Mouse (Mus musculus) kidney, postnatal 36 days (tissue): ENCODE results near the gene Gm16223.

Experiments used
- DNase-seq, 2 experiments: peaks; one replicate each; pipeline ENCODE4 v3.0.0; 2021 to 2022; ENCODE audit warnings: mixed read lengths in 2 of 2

Gene Gm16223

DNA sequence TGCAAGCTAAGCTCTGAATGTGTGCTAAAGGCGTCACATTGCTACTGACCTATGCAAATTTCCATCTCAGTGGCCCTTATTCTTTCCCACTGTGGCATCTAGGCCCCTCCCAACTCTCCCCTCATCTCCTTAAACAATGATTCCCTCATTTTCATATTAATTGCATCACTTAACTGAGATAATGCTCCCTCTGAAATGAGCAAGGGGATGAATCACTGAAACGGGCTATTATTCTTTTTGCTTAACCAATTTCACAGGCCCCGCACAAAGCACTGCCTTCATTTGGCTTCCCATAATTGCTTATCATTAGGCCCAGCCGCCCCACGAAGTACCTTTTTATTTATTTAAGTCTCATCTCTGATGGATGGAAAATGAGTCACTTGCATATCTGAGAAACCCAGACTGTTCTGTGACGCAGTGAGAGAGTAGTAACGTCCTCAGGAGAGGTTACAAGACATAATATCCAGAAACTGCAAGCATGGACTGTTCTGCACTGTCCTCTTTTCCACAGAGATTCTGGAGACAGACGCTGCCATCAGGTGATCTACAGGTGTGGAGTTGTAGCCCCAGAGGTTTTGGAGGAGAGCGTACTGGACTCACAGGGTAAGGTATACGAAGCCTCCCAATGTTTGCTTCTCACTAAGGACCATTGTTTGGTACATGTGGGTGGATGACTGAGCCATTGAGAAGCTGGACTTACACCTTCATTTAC lies at the start of gene Gm16223:
Gene Gm16223, plus strand, starts transcription at position 485 of the 712 bp plus-strand sequence.
- no peak for DNase-seq

DNA sequence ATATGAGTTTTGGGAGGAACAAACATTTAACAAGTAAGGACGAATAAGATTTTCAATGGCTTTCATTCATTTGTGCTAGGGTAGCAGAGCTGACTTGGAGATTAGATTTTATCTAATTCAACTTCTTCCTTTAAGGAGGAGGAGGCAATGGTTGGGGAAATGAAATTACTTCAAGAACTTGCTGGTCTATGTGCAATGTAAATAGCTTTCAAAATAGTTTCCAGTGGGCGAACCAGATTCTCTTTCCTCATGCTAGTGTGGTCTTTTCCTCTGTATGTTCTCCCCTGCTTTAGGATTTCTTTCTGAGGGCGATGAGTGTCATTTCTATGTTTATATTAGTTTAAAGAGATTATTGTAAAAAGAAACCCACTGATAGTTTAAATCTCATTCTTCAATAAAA lies 45.7 kb upstream of the Gm16223 start:
- no peak for DNase-seq

DNA sequence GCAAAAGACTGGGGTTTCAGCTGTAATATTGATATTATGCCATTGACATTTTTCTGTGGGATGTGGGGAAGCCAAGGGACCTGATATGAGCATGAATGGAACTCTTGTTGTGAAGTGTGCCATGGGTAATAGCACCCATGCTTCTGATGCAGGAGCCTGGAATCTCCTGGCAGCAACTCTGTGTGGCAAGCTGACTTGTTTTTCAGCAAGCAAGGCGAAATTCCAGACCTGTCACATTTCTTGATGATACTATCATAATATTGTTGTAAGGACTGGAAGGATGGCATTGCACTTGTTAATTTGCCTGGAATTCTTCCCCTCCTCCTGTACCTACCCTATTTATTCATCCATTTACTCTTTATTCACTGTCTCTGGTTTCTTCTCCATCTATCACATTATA lies 44.2 kb upstream of the Gm16223 start:
- DNase-seq: no peak

DNA sequence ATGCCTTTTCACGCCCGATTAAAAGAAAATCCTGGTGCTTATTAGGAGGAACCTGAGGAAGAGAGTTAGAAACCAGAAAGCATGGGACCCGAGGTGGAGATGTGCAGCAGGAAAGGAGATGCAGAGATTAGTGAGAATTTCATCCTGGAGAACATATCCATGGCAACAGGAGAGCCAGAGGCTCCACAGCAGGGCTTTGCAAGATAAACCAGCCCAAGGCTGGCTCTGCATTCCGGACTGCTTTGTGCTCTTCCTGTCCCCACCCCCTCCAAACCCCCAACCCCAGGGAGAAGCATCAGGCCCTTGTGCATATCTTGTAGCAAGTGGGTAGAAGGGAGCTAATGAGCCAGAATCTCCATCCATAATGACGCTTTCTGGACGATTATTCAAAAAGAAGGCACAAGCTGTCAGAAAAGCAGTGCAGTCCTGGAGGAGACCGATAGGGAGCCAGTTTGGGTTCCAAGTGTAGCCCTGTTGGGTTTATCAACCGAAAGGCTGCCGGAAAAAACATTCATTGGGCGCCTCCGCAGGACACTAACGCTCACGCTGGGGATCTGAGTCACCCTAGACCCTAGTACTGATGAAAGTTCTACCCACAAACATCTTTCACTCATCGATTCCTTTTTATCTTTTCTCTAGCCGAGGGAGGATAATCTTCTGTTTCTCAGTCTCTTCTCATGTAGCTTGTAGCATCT lies 31.2 kb upstream of the Gm16223 start:
- peak in 1 of 2 experiments; percentile 1 for DNase-seq

DNA sequence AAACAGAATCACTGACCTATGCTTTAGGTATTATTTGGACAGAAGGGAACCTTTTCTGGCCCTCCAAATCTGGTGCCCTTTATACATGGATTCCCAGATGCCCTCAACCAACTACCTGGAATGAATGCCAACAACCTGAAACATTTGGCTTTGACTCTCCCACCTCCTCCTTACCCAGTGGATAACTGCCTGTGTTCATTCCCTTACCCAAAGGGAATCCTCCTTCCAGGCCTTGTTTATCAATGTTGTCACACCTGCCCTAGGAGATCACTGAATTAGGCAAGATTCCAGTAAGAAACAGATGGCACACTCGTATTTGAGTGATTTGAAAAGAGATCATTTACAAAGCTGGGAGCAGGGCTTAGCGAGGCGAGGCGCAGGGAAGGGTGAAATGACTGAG lies 13.1 kb upstream of the Gm16223 start:
- no peak for DNase-seq

DNA sequence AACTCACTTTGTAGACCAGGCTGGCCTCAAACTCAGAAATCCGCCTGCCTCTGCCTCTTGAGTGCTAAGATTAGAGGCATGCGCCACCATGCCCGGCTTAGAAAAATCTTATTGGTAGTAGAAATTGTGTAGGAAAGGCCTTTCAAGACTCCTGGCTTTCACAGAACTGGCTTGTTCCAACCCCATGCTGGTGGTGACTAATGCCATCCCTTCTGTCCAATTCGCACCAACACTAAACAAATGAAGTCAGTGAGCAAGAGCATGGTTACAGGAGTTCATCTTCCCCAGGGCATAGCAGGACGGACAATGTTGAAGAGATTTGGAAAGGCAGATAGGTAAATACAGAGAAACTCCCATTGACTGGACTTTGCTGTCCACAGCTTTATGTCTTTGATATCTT lies 12.6 kb upstream of the Gm16223 start:
- no peak for DNase-seq

DNA sequence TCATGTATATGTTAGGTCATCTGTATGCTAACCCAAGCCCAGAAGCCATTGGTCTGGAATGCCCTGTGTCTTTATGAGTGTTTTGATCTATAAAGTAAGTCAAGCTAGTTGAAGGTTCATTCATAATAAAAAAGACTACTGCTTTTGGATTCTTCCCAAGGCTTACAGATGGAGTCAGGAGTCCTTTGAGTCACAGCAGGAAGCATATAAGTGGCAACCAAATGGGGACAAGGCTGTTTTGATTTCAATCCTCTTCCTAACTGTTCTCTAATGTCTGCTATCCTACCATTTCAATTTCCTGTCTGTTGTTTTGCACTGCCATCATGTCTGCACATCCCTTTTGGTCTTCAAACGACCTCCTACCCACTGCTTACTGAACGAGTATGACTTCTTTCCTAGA lies 2.7 kb upstream of the Gm16223 start:
- DNase-seq: no peak

DNA sequence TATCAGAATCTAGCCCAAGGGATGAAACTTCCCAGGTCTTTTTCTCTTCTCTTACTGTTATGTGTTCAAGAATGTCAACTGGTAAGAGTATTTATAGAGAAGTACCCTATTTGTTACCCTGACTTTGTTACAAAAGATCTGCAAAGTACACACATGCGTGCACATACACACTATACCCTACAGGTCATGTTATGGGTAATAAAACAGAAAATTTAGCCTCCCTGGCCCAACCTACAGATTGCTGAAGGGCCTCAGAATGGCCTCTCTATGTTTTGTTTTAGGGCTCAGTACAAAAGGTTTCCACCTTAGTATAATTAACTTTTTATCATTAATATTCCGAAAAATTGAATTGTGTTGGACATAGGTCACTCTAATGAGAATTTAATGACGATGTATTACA lies 685 bp upstream of the Gm16223 start:
- DNase-seq: no peak

DNA sequence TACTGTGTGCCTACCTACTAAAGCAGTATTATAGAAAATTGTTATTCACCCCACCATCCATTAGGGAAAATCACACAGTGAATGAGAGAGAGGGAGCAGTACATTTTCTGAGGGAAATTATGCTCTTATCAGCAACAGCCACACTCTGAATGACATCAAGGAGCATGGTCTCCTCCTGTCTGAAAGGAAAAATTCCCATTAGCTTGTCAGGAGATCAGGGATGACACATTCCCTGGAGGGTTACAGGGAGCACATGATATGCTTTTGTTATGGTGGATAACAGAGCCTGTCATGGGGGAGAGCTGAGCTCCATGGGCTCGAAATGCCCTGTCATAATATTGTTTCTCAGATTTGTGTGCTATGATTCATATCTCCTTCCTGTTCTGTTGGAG lies 424 bp downstream of the Gm16223 start:
- no peak for DNase-seq

DNA sequence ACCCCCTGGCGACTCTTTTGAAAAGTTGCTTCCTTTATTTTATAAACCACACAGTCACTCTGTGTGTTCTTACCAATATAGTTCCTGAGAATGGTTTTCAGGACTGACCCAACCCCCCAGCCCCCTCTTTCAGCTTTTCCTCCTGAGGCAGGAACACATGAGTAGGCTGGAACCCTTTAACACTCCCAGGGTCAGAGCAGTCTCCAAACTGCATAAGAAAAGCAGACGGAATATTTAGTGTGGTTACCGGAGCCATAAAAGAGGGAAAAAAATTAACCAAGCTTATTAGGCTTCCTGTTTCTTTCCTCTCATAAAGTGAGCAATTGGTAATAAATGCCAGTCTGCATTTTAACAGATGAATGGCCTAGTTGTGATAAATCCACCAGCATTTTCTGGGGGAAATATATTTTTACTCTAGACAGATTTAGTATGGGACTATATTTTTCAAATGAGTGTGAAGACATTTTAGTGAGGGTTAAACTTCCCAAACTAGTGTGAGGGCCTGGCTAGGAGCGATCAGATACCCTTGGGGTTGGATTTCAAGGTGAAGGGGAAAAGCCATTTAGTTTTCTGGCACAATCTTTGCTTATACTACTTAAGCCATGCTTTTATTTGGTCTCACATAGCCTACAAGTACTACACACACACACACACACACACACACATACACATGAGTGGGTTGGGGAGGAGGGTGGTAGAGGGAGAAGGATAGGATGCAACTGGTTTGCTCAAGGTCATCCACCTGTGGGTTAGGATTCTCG lies 49.0 kb downstream of the Gm16223 start:
- DNase-seq: peak; percentile 51 to 58

DNA sequence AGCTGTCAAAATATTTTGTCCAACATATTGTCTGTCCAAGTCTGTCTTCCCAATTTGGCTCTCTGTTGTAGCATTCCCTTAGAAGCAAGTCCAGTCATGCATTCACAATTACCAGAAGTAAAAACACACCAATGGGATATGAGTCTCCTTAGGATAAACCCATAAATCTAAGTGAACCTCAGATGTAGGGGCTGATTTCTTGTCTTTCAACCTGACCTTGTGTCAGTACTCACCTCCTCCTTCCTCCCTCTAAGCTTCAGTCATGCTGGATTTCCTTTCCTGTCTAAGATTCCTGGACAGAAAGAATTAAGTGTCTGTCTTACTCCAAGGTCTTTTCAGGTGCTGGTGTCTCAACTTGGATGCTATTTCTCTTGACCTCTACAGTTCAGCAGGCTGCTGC lies 57.8 kb downstream of the Gm16223 start:
- no peak for DNase-seq

DNA sequence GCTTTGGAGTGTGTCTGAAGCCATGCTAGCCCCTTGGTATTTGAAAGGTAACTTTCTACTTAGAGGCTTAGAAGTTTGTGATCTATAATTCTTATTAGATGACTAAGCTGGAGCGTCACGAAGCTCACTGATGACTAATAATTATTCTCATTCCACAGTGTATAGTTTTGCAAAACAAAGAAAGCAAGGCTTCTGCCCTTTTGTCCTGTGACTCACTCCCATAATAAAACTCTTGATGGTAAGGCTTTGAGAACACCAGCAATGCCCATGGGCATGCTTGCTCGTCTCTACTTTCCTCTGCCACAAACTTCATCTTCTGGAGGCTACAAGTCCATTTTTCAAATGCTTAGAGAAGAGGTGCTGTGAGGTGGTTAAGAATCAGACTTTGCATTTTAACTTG lies 87.9 kb downstream of the Gm16223 start:
- no peak for DNase-seq

DNA sequence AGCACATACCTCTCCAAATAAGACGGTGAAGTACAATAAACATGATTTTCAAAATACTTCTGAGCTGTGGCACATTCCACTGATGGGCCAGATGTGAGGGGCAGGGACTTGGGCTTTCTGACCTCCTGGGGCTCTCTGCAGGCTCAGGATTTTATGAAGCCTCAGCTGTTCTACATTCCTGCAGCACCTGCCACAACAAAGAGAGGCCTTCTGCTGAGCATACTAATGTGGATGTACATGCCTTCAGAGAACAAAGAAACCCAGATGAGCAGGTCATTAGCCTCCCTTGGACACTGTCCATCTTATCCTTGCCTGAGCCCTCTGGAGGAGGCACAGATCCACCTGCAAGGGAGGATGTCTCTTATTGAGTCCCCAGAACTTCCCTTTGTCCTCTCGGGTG lies 97.0 kb downstream of the Gm16223 start:
- DNase-seq: no peak

DNA sequence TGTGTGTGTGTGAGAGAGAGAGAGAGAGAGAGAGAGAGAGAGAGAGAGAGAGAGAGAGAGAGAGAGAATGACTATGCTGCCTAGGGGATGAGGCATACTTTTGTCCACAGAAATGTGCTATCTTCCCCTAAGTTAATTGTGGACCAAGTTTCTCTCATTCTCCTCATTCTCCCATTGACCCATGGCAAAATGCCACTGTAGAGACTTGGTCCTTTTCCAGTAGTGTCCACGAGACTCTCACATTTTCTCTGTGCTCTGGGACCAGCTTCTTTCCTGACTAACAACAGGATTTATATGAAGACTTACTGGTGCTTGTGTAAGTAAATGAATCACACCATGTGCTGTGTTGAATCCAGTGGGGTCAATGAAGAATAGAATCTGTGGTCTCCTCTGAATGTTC lies 98.6 kb downstream of the Gm16223 start:
- no peak for DNase-seq

DNA sequence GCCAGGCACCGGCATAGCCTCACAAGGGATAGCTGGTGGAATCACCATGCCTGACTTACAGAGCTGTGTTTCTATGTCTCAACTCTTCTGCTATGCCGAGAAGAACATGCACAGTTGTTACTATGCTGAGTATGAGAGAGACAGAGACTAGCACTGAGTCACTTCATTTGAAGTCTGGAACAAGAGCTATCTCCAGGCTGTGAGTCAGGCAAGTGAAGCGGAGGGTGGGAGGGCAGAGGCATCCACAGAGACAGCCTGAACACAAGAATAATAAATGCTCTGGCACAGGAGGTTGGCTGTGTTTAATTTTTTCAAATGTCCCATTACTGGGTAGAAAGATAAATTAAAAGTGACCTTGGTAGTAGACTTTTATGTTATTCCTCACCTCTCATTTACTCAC lies 100.3 kb downstream of the Gm16223 start:
- DNase-seq: no peak

DNA sequence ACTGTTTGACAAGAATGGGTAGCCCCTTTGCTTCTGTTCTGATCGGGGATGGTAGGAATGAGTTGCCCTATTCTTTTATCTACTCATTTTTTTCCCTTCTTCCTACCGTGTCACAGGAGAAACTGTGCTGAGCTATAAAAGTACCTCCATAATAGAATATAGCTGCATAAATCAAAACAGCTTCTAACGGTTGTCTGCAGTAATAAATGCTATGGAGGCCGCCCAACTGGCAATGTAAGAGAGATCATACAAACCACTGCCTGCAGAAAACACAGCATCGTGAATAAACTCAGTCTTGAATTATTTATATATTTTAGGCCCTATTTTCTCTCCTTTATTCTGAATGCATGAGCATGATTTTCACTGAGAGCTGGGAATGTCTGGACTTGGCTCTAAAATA lies 101.0 kb downstream of the Gm16223 start:
- DNase-seq: no peak

DNA sequence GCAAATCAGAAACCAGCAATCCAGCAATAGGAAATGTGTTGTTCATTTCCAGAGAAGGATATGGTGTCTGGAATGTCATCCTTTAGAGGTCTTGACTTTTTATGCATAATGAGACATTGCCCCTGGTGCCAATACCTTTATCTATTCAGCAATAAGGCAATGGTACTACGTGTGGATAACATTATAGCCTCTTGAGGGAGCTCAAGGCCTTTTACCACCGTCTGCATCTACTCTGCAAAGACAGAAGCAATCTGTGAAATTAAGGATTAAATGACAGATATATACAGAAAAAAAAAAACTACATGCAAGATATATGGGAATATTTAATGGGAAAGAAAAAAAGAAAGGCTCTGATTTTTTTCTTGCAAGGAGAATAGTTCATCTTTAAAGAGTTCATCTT lies 106.3 kb downstream of the Gm16223 start:
- DNase-seq: no peak

DNA sequence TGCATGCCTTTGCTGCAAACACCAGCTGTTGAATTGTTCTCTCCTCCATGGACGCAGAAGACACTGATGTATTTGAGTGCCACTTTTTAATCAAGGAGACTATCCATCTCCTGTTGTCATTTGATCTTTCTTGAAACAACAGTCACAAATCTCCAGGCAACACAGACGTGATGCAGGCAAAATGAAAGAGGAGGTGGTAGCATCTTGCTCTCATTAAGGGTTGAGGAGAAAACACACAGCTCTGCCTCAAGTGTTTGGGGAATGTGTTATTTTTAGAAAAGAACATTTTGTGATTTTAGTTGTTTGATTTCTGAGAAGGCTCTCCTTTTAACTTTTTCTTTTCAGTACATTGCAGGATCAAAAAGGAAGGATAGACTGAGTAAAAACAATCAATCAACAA lies 107.7 kb downstream of the Gm16223 start:
- no peak for DNase-seq

DNA sequence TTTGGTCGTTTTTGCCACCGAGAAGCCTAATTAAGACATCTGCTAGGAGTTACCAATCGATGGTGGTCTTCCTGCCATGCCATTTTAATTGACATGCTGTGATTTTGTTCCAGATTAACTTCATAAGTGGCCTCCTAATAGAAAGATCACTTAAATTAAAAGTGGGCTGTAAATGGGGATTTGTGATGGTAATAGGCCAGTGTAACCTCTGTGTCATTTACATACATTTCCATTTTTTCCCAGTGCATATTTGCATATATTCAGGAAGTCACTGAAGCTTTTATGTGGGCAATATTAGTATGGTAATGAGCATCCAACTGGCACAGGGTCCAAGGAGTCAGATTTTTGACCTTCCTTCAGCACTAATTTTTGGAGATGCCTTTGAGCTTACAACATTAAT lies 130.7 kb downstream of the Gm16223 start:
- no peak for DNase-seq

DNA sequence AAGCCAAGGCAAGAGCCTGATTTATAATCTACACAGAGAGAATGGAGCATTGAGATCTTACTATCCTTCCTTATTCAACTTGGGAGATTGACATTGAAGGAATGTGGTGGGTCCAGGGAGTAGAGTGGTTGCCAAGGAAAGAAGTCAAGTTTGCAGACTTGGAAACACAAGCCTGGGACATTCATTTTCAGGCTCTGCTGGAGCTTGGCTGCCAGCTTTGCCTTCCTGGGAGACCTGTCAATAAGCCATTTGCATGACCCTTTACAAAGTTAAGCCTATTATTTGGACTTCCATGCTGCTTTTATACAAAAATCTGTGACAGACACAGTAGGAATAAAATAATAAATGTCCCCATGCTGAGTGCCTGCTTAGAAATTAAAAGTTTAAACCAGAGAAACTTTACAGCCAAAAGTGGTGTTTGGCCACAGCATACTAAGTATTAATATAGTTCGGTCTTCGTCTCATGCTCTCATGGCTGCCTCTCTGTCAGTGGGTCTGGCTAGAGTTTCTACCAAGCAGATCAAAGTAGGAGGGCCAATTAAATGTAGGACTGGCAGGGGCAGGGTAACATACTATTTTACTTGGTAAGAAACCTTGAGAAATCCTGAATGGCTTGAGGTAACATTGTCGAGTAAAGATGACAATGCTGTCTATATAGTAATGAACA lies 139.8 kb downstream of the Gm16223 start:
- DNase-seq: no peak

DNA sequence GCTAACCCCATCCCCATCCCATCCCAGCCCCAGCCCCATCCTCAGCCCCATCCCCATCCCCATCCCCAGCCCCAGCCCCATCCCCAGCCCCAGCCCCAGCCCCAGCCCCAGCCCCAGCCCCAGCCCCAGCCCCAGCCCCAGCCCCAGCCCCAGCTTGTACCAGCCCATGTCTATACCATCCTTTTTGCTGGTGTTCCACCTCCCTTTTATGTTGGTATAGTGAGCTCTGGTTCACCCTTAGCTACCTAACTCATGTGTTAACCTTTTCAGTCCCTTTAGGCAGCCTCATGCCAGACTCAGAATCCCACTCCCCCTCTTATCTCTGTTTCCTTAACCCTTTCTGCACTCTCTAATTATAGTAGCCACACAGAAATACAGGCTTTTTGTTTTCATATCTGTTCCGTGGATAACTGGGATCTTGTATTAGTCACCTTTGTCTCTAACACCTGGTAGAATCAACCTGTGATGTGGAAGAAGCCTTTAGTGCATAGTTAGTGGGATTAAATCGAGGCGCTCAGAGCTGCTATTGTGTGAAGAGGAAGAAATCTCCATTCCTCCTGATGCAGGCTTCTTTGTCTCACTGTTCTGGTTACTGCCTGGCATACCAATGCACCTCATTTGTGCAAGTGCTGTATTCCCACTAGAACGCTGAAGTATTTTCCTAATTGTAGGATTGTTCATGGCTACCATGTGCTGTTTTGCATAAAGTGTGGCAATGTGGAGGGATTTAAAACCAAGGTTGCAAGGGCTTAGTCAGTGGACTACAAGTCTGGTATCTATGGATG lies 144.0 kb downstream of the Gm16223 start:
- DNase-seq: no peak

DNA sequence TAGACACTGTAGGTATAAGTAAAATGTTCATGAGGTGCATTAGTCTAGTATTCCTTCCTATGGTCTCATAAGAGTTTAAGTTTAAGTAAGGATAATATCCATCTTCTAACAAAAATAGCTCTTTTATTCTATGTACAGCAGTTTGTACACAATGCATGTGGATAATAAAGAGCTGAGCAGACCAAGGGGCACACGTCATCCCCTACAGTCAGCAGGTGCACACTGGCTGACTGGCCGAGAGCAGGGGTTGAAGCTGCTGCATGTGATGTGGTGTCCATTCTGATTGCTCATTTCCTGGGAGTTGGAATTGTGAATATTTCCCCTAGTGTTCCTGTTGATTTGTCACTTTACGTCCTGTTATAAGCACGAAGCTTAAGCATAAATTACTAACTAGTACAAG lies 144.6 kb downstream of the Gm16223 start:
- DNase-seq: no peak

DNA sequence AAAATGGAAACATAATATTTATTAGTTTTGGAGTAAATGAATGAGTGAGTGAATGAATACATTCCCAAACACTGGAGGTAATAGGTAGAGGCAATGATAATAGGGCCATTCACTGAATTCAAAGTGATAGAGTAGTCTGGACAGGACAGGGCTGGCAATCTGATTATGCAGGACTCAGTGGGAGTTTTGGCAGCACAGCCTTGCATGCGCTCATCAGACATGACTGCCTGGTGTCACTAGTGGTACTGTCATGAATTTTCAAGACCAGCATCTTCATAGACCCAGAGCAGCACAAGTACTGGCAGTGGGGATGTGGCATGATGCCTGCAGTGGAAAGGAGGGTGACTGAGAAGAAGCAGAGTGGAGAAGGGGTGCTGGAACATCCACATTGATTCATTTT lies 157.1 kb downstream of the Gm16223 start:
- DNase-seq: no peak
